Mouse (Mus musculus) G1E (cell line): ENCODE data around the gene Gm42957. TPM values are rescaled to one million over a fixed set of nuclear protein-coding genes. Genes with fewer than 3 reads are reported as not detected.

Source experiments
- ATAC-seq: 2 replicates; pipeline ENCODE4 v1.8.0; 2016; ENCODE audit warnings: mild to moderate bottlenecking; ENCODE audit not compliant: insufficient number of reproducible peaks, poor library complexity, low FRiP score, severe bottlenecking; ENCODE audit errors: extremely low read depth
- DNase-seq: peaks from one replicate; pipeline ENCODE4 v3.0.0; 2012; ENCODE audit warnings: low spot score
- H3K27me3 ChIP-seq: 2 replicates; pipeline ENCODE4 v1.6.1; 2012; ENCODE audit warnings: mild to moderate bottlenecking, low read length, inconsistent platforms; ENCODE audit not compliant: insufficient read depth
- H3K36me3 ChIP-seq: replicated peaks from 2 replicates; pipeline ENCODE3; 2012; ENCODE audit warnings: mild to moderate bottlenecking, inconsistent platforms
- H3K4me1 ChIP-seq: 2 replicates; pipeline ENCODE4 v1.6.1; 2012; ENCODE audit warnings: low read depth, low read length, inconsistent platforms, mixed read lengths; ENCODE audit not compliant: insufficient read depth
- H3K4me3 ChIP-seq: 2 replicates; pipeline ENCODE4 v1.5.1; 2012; ENCODE audit warnings: low read depth, mild to moderate bottlenecking, inconsistent platforms, low read length, moderate library complexity, mixed read lengths
- H3K9me3 ChIP-seq: replicated peaks from 2 replicates; pipeline ENCODE4 v1.6.1; 2012; ENCODE audit warnings: inconsistent platforms
- CTCF ChIP-seq: IDR thresholded peaks from 2 replicates; pipeline ENCODE4 v1.5.1; 2012; ENCODE audit warnings: low read depth, low read length, inconsistent platforms, mixed read lengths
- GATA1 ChIP-seq: IDR thresholded peaks from 2 replicates; pipeline ENCODE4 v1.6.1; 2012; ENCODE audit warnings: borderline replicate concordance, low read length, inconsistent platforms, mixed read lengths
- GATA2 ChIP-seq: IDR thresholded peaks from 2 replicates; pipeline ENCODE4 v1.6.1; 2012; ENCODE audit warnings: low read depth, low read length, inconsistent platforms, borderline replicate concordance
- POLR2AphosphoS5 ChIP-seq: IDR thresholded peaks from 2 replicates; pipeline ENCODE4 v1.6.1; 2012; ENCODE audit warnings: low read depth, low read length, inconsistent platforms; ENCODE audit not compliant: insufficient replicate concordance
- TAL1 ChIP-seq: conservative IDR thresholded peaks from 2 replicates; pipeline ENCODE4 v1.6.1; 2012; ENCODE audit warnings: low read depth, low read length, inconsistent platforms, mixed read lengths
- polyA plus RNA-seq: library from polyadenylated mRNA; stranded (reverse); fragments of >175 nt; gene quantifications from 2 replicates; pipeline ENCODE4 v1.2.3, GENCODE M21; 2012
- total RNA-seq, 2 experiments: library from RNA; stranded (forward) in 1 of 2; stranded (reverse) in 1 of 2; fragments of 200-1000 nt in 1 of 2; fragments of >200 nt in 1 of 2; fragmentation: Nextera tagmentation in 1 of 2; gene quantifications; 2 replicates each; pipeline ENCODE4 v1.2.3; 2014 to 2017

Gm42957 gene
- total and polyA plus RNA-seq, 3 experiments = 0.09 to 1.7 (median 0.11) TPM

- Histone ChIP-seq H3K4me3 (no peak overlapping the region), H3K36me3 (no peaks in the 10 kb centered on the region), H3K4me1 (peaks cover 18% of the 10 kb centered on the region), H3K9me3 (no peaks in the 10 kb centered on the region), H3K27me3 (peaks cover 25% of the 10 kb centered on the region)
- TF ChIP-seq TAL1 (no peak), POLR2AphosphoS5 (no peak), GATA2 (no peak), CTCF (no peak), GATA1 (no peak)
- no peak for DNase-seq
- ATAC-seq = no peak
These were observed 31.6 kb downstream of the Gm42957 start for GRCm38 (mm10) chr3:96666916-96667315.

GRCm38 (mm10) chr3:96667316-96667715 lies 32.0 kb downstream of the Gm42957 start:
- H3K9me3 ChIP-seq = no peaks in the 10 kb centered on the region
- DNase-seq (no peak), ATAC-seq (no peak)
- no peaks in the 10 kb centered on the region for H3K36me3 ChIP-seq
- H3K4me1 ChIP-seq = peaks cover 18% of the 10 kb centered on the region
- no peak overlapping the region for H3K4me3 ChIP-seq
- TF ChIP-seq GATA2 (no peak), CTCF (peak; percentile 7; the same call in 1 of the 2 replicates)
- peaks cover 29% of the 10 kb centered on the region for H3K27me3 ChIP-seq

GRCm38 (mm10) chr3:96668424-96669067 lies 33.3 kb downstream of the Gm42957 start:
- peaks cover 37% of the 10 kb centered on the region for H3K27me3 ChIP-seq
- no peak overlapping the region for H3K4me3 ChIP-seq
- H3K9me3 ChIP-seq = no peaks in the 10 kb centered on the region
- no peak for DNase-seq
- ATAC-seq = no peak
- no peaks in the 10 kb centered on the region for H3K36me3 ChIP-seq
- TF ChIP-seq GATA2 = no peak
- TF ChIP-seq GATA1 = no peak
- TF ChIP-seq CTCF = no peak
- TF ChIP-seq POLR2AphosphoS5 = no peak
- TF ChIP-seq TAL1 = no peak
- H3K4me1 ChIP-seq = peaks cover 16% of the 10 kb centered on the region

- peak within 1 kb of the TSS; percentile 67; the same call in 1 of the 2 replicates for H3K4me3 ChIP-seq
- DNase-seq (peak; percentile 75), ATAC-seq (peak; percentile 54)
- TF ChIP-seq GATA1 (no peak), TAL1 (no peak), CTCF (no peak), GATA2 (no peak), POLR2AphosphoS5 (no peak)
- no peaks in the 10 kb centered on the region for H3K36me3 ChIP-seq
- peaks cover 40% of the 10 kb centered on the region for H3K27me3 ChIP-seq
- peaks cover 12% of the 10 kb centered on the region for H3K4me1 ChIP-seq
- no peaks in the 10 kb centered on the region for H3K9me3 ChIP-seq
These were observed 34.6 kb downstream of the Gm42957 start, which contains the start of gene Ankrd35 for GRCm38 (mm10) chr3:96669727-96670468. Ankrd35 (plus strand) TSS chr3:96670131.

GRCm38 (mm10) chr3:96671519-96671918 lies 36.2 kb downstream of the Gm42957 start:
- Histone ChIP-seq H3K27me3 (peaks cover 40% of the 10 kb centered on the region), H3K36me3 (no peaks in the 10 kb centered on the region), H3K9me3 (no peaks in the 10 kb centered on the region), H3K4me1 (peaks cover 21% of the 10 kb centered on the region), H3K4me3 (no peak overlapping the region)
- no peak for DNase-seq
- TF ChIP-seq CTCF (no peak), GATA2 (no peak), TAL1 (no peak), GATA1 (no peak), POLR2AphosphoS5 (no peak)
- ATAC-seq = no peak

GRCm38 (mm10) chr3:96673514-96673913 lies 38.2 kb downstream of the Gm42957 start:
- Histone ChIP-seq H3K36me3 (no peaks in the 10 kb centered on the region), H3K9me3 (no peaks in the 10 kb centered on the region), H3K4me3 (no peak overlapping the region), H3K27me3 (peaks cover 40% of the 10 kb centered on the region), H3K4me1 (peaks cover 21% of the 10 kb centered on the region)
- ATAC-seq = no peak
- no peak for DNase-seq
- TF ChIP-seq POLR2AphosphoS5 (no peak), GATA1 (no peak), GATA2 (no peak), CTCF (no peak), TAL1 (no peak)
